Mouse (Mus musculus) C2C12 (cell line): ENCODE measurements around the gene Dtx1.

Source experiments
- CEBPB ChIP-seq: IDR thresholded peaks from one replicate; pipeline ENCODE4 v1.6.1; 2011; ENCODE audit warnings: low read depth, mild to moderate bottlenecking, control low read depth, moderate library complexity
- CTCF ChIP-seq: IDR thresholded peaks from one replicate; pipeline ENCODE4 v1.5.1; 2011; ENCODE audit not compliant: control insufficient read depth, insufficient read depth, insufficient read length
- FOSL1 ChIP-seq: IDR thresholded peaks from one replicate; pipeline ENCODE4 v1.8.0; 2011; ENCODE audit warnings: mild to moderate bottlenecking, low read length; ENCODE audit not compliant: poor library complexity, insufficient read depth, severe bottlenecking
- MAX ChIP-seq: IDR thresholded peaks from one replicate; pipeline ENCODE4 v1.6.1; 2011; ENCODE audit warnings: mild to moderate bottlenecking, control low read depth
- MYOG ChIP-seq: IDR thresholded peaks from one replicate; pipeline ENCODE4 v1.6.1; 2011; ENCODE audit not compliant: control insufficient read depth, insufficient read length; ENCODE audit errors: extremely low read depth
- USF1 ChIP-seq: IDR thresholded peaks from one replicate; pipeline ENCODE4 v1.6.1; 2011; ENCODE audit warnings: low read depth, mild to moderate bottlenecking, control low read depth, moderate library complexity

DNA sequence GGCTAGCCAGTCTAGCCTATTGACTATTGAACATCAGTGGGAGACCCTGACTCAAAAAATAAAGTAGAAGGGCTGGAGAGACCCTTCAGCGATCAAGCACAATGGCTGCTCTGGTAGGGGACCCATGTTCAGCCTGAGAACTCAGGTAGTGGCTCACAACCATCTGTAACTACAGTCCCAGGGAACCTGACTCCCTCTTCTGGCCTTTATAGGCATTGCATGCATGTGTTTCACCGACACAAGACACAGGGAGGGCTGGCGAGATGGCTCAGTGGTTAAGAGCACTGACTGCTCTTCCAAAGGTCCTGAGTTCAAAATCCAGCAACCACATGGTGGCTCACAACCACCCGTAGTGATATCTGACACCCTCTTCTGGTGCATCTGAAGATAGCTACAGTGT, 30.4 kb upstream of the Dtx1 start:
- TF ChIP-seq MAX, result no peak
- TF ChIP-seq CTCF, result peak; percentile 16
- TF ChIP-seq CEBPB, result no peak
- no peak for TF ChIP-seq USF1
- no peak for TF ChIP-seq FOSL1
- no peak for TF ChIP-seq MYOG
